Mouse (Mus musculus): ENCODE measurements around the gene Tgfbr1.

DNA sequence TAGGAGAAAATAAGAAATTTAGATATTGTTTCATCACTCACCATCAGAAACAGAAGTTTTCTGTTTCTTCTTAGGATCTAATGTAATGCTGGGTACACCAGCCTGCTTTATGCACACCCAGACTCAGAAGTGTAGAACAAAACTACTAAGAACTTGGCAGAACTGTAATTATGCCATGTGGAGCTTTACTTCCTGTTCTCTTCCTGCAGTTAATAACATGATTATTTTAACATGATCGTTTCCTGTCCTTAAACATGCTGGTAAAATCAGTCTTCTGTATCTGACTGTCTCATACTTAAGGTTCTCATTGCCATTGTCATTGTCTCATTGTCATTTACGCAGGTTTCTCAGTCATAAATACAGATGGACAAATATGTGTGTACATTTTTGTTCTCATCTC is 15.7 kb downstream of the Tgfbr1 start:
- no peak for TF ChIP-seq CTCF (IDR thresholded peaks at IDR 0.05; ENCODE audit: control insufficient read depth, insufficient read depth, insufficient read length)
- no peak for TF ChIP-seq CEBPB (IDR thresholded peaks at IDR 0.05; ENCODE audit: low read depth)
- TF ChIP-seq MAX (IDR thresholded peaks at IDR 0.05): no peak
- TF ChIP-seq USF1 (IDR thresholded peaks at IDR 0.05; ENCODE audit: low read depth): no peak
- TF ChIP-seq FOSL1 (IDR thresholded peaks at IDR 0.05; ENCODE audit: insufficient read depth, low read length, poor library complexity, severe bottlenecking): no peak
